Mouse (Mus musculus) CD4-positive helper T cell, adult 2 months (primary cell): ENCODE results near the gene Src.
"Not testable (repeated sequence)": the region's sequence is repeated elsewhere in the genome, so short reads cannot be mapped to it uniquely, and the experiment has no call there.

ENCODE experiments used
- DNase-seq: peaks from one replicate; pipeline ENCODE4 v3.0.0-alpha.2; 2012; ENCODE audit warnings: low read depth, missing footprints, low spot score

Gene Src

DNA sequence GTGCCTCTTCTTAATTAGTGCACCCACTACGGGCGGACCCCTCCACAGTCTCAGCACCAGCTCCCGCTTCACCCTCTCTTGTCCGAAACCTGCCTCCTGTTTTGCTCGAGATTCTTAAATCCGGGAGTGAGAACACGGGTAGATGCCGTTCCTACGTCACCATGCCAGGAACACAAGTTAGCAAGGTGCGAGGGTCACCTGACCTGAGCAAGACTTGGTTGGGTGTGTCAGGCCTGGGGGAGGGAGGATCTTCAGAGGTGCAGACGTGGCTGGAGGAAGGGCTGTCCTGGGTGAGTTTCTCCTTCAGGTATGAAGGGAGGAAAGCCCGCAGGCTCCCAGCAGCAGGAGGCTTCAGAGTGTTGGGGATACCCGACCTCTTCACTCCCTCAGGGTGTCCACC is at the start of gene Src:
TSS of gene Src (plus strand) at position 239 of the 400 bp plus-strand sequence.
- DNase-seq: no peak

- DNase-seq: no peak
Measured at GRCm38 (mm10) chr2:157371696-157372095, 46.5 kb upstream of the Src start.

GRCm38 (mm10) chr2:157373681-157374080 is 44.6 kb upstream of the Src start:
- DNase-seq: no peak

DNA sequence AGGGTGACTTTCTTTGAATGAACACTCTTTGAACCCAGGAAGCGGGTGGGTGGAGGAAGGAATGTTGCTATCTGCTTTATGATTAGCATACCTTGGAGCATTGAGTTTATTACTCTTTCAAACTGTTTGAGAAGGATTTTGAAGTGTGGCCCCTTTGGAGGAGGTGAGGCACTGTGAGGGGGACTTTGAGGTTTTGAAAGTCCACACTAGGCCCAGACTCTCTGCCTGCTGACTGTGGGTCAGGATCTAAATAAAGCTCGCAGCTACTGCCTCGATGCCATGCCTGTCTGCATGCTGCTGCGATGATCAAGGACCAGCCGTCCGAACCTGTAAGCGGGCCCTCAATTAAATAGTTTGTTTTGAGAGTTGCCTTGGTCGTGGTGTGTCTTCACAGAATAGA is 43.2 kb upstream of the Src start:
- no peak for DNase-seq

DNA sequence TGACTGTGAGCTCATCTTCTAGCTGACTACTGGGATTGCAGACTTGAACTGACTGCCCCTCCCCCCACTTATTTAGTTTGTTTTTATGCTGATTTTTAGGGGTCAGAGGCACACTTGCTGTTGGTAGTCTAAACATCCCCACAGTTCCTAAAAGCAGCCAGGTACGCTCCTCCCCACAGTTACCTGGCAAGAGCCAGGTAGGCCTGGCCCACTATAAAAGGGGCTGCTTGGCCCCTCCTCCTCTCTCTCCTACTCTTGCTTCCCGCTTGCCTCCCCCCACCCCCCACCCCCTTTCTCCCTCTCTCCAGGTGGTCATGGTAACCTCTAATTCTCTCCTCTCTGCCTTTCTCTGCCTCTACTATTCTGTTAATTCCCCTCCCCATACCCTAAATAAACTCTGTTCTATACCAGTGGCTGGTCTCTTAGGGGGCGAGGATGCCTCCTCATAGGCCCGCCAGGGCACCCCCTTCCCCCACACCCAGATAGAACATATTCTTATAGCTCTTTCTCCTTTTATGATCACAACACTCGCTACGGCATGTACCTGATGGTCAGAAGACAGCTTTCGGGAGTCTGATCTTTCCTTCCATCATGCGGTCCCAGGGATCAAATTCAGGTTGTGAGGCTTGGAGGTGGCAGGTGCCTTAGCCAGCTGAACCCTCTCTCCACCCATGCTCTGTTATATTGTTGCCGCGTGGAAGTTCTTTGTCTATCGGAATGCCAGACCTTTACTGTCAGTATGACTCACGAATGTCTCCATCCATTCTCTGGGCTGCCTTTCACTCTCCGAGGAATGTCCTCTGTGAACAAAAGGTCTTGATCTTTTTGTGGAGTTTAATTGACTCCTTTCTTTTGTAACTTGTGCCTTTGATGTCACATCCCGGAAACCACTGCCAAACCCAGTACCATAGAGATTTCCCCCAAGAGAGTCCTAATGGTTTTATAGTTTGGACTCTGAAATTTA is 42.2 kb upstream of the Src start:
- DNase-seq: no peak

DNA sequence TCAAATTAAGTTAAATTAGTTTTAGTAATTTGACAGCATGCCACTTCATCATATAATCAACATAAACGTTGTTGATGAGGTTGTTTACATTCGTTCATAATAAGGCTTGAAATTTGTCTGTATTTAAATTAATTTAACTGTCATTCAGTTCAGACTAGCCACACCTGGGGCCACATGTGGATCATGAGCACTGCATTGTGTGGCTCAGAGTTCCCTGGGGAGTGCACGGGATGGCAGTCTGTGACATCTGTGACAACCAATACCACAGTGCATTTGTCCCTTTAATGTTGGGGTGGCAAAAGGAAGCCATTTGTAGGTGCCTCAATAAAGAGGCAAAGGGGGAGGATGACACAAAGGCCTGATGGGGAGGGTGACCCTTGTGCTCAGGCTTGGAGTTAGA is 41.2 kb upstream of the Src start:
- DNase-seq: no peak

- DNase-seq: no peak
Measured at GRCm38 (mm10) chr2:157384836-157385235, 33.4 kb upstream of the Src start.

GRCm38 (mm10) chr2:157388901-157389590 is 29.2 kb upstream of the Src start:
- DNase-seq: not testable (repeated sequence)

DNA sequence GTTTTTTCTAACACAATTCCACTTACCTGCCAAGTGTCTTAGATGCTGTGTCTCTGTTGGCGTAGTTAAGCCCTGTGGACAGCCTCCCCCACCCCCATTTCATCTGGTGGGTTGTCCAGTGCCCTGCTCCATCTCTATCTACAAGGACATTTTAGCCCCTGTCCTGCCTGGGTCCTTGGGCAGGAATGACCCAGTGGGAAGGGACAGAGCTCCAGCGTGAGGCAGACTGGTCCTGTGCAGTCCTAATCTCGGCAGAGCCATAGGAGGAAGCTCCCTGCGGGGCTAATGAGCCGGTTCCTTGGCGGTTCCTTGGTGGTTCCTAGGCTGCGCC is 28.7 kb upstream of the Src start:
- DNase-seq: no peak

- no peak for DNase-seq
Measured at GRCm38 (mm10) chr2:157392331-157392730, 25.9 kb upstream of the Src start.

- DNase-seq: no peak
Measured at GRCm38 (mm10) chr2:157393549-157393948, 24.7 kb upstream of the Src start.

DNA sequence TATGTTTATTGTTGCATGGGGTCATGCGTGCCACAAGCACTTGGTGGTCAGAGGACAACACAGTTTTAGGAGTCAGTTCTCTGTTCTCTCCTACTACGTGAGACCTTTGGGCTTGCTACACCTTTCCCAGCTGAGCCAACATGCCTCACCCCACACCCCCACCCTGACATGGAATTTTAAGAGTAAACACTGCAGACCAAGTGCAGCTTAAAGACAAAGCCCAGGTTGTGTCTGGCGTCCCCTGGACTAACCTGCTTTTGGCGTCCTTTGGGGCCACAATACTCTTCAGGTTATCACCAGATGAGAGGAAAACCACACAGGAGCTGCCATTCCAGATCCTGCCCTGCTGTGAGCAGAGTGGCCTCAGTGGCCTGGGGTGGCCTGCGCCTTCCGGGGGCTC is 23.4 kb upstream of the Src start:
- no peak for DNase-seq

DNA sequence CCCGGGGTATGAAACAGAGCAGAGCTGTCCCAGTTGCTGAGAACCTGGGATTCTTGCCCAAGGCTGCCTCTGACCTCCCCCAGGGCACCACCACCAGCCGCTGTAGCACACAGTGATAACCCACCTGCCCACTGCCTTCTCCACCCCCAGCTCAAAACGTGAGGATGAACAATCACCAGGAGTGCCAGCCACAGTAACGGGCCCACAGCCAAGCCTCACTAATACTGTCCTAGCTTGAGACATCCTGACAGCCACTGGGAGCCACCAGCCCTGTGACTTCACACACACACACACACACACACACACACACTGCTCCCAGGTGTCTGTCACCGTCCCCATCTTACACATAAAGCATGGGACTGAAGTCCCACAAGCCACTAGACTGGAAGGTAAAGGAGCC is 22.9 kb upstream of the Src start:
- DNase-seq: no peak

DNA sequence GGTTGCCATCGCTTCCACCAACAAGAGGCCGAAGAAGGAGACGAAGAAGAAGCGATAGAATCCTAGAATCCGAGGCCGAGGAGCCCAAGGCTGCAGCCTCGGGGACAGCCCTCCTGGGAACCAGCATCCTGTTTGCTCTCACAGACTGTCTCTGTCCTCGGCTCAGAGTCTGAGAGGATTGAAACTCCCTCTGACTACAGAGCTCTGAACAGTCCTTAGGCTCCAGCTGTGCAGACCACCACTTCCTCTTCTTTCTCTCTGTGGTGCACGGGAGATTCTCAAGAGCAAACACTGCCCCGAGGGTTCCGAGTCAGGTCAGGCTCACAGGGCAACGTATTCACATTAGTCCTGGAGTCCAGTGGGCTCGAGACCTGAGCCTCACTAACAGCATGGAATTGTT is 22.3 kb upstream of the Src start:
- no peak for DNase-seq

GRCm38 (mm10) chr2:157397376-157397775 is 20.9 kb upstream of the Src start:
- no peak for DNase-seq

GRCm38 (mm10) chr2:157398539-157398938 is 19.7 kb upstream of the Src start:
- DNase-seq: no peak

DNA sequence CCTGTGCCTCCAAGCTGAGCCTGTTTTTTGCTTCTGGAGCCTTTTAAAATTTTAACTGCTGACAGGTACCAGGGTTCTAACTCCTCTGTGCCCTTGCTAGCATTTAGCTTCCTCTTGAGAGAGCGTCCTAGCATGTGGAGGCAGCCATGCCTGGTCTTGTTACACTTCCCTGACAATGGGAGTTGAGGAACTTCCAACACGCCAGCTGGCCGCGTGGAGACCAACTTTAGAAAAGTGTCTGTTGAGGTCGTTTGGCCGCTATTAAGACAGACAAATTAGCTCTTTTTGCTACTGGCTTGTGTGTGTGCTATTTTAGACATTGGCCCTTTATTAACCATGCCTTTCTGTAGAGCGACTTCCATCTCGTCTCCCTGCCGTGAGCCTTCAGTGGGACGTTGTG is 18.4 kb upstream of the Src start:
- DNase-seq: no peak

- DNase-seq: peak; percentile 50
Measured at GRCm38 (mm10) chr2:157400491-157400890, 17.8 kb upstream of the Src start.

GRCm38 (mm10) chr2:157401261-157401660 is 17.0 kb upstream of the Src start:
- peak; percentile 37 for DNase-seq

DNA sequence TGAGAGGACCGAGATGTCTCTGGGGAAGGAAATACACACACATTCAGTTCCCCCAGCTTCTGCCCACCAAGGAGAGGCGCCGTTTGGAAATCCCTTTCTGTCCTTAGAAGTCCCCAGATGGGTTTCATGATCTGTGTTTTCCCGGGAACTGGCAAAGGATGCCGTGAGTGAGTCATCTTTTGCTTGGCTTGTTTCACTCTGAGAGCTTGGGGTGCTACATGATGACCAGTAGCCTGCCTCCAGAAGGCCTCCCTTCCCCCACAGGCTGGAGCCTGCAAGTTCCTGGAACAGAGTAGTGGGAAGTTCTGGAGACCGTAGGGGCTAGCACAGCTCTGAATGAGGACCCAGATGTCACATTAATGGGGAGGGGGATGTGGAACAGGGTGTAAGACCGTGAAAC is 10.6 kb upstream of the Src start:
- DNase-seq: no peak

GRCm38 (mm10) chr2:157409793-157410533 is 8.3 kb upstream of the Src start:
- no peak for DNase-seq

GRCm38 (mm10) chr2:157411151-157411693 is 7.0 kb upstream of the Src start:
- DNase-seq: no peak
